Mouse (Mus musculus) layer of hippocampus, postnatal 14 days (tissue): Measurements from ENCODE around the gene Ap2m1. TPM values are rescaled to one million over a fixed set of nuclear protein-coding genes. Genes with fewer than 3 reads are reported as not detected.

ENCODE experiments used
- DNase-seq, 2 experiments: peaks; one replicate each; pipeline ENCODE4 v3.0.0; 2021 to 2022; ENCODE audit warnings: low spot score in 2 of 2, mixed read lengths in 1 of 2
- total RNA-seq, 2 experiments: library from RNA; stranded (reverse); gene quantifications; 2 replicates each; pipeline ENCODE4 v1.2.3; 2021

The Ap2m1 gene
- total RNA-seq, 2 experiments from 2014 or later = 893 to 941 TPM

DNA sequence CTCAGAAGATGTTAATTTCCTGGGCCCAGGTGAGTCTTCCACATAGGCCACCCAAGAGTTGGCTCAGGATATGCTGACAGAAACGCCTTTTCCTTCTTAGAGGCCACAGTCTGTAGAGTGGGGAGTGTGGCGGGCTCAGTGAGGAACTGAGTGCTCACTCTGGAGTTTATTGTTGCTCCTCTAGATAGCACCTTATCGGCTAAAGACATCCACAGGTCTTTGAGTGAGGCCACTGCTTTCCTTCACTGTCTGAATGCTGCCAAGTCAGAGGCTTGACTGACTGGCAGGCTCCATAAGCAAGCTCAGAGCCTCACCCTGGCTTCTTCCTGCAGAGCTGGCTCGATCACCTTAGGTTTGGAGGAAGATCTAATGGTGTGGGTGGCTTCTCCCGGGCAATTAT lies 6.5 kb upstream of the Ap2m1 start:
- no peak for DNase-seq

DNA sequence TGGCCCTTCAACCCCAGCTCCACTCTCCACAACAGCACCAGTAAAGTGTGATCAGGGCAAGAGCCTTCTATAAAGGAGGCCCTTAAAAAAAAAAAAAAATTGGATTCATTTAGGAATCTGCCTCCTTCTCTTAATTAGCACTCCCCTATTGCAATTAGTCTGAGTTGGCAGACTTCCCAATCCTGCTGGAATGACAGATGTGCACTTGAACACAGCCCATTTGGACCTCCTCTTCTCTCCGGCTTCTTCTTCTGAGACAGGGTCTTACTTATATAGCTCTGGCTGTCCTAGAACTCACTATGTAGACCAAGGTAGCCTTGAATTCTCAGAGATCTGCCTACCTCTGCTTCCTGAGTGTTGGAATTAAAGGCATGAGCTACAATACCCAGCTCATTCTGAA lies 5.9 kb upstream of the Ap2m1 start:
- no peak for DNase-seq

DNA sequence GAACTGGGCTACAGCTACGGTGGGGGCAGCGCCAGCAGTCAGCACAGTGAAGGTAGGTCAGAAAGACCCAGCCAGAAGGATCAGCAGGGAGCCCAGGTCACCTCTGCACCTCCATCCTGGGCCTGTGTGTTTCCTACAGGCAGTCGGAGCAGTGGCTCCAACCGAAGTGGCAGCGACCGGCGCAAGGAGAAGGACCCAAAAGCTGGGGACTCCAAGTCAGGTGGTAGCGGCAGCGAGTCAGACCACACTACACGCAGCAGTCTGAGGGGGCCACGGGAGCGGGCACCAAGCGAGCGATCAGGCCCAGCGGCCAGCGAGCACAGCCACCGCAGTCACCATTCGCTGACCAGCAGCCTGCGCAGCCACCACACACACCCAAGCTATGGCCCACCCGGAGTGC lies 4.3 kb upstream of the Ap2m1 start:
- no peak for DNase-seq

DNA sequence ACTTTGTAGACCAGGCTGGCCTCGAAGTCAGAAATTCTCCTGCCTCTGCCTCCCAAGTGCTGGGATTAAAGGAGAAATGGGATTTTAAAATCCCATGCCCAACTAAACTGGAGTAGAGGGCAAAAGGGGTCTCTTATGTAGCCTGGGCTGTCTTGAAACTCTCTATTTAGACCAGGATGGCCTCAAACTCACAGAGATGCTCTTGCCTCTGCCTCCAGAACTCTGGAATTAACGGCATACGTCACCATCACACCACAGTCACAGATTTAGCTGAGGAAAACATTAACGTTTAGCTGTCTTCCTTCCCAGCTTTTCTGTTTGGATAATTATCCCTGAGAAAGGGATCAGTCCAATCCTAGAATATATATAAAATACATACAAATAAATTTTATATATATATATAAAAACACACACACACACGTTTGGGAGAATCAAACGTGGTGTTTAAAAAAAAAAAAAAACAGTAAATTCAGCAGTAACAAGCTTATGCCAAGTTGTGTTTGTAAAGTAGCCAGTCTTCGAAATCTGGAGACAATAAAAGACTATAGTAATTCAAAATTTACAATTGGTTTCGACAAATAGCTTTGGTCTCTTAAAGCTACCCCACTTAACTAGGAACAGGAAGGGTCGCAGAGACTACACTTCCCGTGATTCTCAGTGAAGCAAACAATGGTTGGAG lies 522 bp upstream of the Ap2m1 start:
- DNase-seq = no peak

DNA sequence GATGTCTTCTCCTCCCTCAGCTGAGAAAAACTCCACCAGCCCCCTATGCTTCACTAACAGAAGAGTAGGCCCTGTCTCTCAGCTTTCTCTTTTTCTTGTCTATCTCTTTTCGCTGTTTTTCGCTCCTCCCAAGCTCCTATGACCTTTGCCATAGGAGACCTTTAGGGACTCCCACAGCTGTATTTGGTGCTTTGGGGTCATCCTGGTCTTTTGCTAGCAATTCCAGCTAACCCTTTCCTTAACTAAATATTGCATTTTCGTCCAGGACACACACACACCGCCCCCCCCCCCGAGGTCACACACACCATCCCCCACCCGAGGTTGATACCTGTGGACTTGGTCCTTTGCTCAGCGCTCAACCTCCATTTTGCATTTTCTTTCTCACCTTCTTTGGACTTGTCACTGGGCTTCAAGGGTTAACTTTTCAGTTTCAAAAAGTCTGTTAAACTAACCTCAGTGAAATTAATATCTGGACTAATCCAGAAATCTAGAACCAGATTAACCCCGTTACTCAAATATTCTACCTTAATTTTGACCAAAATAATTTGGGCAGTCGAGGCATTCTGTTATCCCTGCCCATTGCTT lies 895 bp downstream of the Ap2m1 start:
- no peak for DNase-seq

DNA sequence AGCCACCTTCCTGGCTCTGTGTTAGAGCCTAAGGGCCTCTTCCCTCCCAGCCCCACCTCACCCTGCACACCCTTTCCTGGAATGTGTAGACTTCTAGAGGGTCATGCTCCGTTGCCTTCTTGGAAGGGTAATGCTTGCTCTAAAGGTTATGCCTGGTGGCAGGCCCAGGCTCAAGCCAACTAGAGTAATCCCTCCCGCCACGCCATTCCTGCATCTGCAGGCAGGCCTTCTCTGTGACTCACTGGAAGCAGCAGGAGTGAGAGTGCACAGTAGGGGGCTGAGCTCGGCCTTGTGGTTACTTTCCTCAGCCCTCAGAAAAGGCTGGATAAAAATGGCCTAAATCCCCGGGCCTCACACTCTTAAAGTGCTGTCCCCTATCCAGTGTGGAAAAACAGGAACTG lies 1.8 kb downstream of the Ap2m1 start:
- DNase-seq = no peak

DNA sequence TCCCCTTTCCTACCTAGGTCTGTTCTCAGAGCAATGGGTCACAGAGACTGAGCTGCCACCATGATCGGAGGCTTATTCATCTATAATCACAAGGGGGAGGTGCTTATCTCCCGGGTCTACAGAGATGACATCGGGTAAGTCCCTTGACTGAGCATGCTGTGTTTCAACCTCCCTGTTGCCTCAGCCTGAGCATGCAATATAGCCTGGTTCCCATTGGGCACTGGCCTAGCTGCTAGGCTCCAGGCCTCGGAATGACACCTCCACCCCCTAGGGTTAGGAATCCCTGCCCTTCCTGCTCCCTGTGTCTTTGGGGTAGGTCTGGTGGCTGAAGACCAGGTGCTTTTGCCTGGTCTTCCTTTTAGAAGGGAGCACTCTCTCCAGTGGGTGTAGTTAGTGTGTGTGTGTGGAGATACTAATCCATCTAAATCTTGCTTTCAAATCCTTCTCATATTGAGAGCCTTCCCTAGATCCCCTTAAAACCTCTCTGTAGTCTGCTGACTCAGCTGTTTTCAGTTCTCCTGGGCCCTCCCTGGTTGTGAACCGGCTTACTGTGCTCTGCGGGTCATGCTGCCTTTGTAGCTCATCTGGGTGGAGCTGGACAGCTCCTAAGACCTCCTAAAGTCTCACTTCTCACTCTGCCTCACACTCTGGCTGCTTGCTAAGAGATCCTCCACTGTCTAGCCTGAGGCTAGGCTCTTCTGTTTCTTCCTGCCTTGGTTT lies 2.5 kb downstream of the Ap2m1 start:
- DNase-seq = no peak

DNA sequence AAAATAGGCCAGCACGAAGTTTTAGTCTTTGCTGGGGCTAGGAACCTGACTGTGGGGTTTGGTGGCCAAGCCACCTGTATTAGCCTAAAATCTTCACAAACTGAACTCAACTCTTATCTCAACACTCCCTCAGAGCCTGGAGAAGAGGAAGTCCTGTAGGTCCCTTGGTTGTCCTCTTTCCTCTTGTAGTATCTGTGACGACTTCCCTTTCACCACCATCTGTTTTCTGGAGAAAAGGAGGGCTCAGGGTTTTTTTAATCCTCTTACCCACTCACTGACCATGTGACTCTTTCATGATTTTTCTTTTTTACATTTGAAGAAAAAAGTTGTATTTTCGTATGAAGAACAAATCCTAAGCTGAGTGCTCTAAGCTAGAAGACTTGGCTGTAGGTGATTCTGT lies 4.4 kb downstream of the Ap2m1 start:
- no peak for DNase-seq

DNA sequence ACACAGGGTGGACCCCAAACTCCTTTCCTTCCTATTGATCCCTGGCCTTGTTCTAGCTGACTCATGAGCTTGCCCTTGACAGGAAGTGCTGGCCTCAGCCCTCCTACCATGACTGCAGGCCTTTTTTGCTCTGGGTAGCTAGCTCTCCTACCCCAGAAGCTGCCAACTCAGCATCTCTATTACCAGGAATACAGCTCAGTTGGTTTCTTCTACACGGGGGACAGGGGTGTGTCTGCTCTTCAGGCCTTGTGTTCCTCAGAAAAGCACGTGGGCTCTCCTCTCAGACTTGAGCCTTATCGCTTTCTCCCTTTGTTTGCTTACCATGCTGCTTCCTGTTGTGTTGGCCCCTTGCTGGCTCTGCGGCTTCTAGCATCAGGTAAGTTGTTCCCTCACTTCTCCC lies 5.2 kb downstream of the Ap2m1 start:
- DNase-seq = no peak

DNA sequence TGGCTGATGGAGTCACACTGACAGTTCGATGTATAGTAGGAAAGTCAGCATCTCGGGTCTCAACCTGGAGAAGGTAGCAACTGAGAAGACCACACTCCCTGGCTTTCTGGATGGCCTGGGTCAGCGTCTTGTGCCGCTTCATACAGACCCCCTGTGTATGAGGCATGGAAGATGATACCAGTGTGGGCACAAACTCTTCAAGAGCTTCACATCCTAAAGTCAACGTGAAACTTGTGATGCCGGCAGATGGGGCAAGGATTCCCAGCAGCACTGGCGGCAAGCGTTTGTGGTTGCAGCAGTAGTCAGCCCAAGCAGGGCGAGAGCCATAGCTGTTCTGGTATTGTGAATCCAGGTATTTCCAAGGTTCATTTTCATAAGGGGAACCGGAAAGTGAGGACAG lies 10.4 kb downstream of the Ap2m1 start:
- DNase-seq = no peak

DNA sequence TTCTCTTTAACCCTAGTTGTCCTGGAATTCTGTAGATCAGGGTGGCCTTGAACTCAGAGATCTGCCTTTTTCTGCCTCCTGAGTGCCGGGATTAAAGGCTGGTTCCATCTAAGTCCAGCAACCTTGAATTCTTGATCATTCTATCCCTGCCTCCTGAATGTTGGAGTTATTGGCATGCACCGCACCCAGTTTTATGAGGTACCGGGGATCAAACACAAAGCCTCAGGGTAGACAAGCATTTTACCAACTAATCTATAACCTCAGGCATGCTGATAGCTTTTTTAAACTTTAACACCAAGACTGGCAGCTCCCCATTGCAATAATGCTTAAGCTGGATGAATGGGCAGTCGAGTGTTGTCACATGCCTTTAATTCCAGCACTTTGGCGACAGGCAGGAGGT lies 12.1 kb downstream of the Ap2m1 start:
- DNase-seq = no peak

DNA sequence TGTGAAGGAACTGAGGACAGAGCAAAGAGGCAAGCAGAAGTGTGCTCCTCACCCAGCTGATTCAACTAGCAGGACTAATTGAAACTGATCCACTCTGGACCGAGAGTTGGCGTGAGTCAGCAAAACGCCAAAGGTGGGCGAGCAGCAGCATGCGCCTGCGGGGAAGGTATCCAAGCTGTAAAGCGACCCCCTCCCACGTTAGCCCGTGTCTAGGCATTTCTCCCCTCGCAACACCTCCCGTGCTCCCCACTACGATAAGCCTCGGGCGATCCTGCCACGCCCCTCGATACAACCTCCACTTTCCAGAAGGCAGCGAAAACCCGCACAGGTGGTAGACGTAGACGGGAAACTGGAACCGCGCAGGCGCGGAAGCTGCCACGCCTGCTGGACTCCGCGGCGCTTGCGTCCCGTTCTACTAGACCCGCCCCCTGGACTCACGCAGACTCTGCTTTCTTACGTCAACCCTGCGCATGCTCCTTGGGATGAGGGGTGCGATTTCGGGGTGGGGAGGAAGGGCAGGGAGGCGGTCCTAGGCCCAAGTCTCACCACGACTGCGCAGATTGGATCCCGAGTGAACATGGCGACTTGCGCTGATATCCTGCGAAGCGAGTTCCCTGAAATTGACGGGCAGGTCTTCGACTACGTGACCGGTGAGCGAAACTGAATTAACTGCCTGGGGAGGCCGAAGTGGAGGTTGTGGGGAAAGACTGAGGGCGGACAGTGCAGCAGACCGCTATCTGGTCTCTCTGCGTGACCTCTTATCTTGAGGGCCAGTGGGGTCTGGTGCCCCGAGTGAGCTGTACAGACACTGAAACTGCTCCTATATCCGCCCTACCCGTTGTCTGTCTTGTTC lies 13.0 kb downstream of the Ap2m1 start, which contains the start of gene Abcf3:
Gene Abcf3, plus strand, starts transcription at position 482 of the 853 bp plus-strand sequence.
- DNase-seq = peak; percentile 93 to 99

DNA sequence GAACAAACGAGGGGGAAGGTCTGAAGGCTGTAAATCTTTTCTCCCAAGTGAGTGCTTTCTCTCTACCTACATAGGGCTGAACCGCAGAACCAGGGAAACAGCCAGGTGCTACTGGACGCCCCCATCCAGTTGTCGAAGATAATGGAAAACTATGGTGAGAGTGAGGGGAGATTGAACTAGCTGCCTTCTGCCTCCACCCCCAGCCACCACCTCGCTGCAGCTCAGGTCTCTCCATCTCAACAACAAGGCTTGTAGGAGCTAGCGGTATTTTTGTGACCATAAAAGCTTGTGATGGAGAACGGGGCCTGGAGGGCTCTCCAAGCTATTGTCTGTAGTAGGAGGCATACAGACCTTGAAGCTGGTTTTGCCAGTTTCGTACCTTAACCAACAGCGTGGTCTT lies 13.9 kb downstream of the Ap2m1 start:
- DNase-seq = no peak

DNA sequence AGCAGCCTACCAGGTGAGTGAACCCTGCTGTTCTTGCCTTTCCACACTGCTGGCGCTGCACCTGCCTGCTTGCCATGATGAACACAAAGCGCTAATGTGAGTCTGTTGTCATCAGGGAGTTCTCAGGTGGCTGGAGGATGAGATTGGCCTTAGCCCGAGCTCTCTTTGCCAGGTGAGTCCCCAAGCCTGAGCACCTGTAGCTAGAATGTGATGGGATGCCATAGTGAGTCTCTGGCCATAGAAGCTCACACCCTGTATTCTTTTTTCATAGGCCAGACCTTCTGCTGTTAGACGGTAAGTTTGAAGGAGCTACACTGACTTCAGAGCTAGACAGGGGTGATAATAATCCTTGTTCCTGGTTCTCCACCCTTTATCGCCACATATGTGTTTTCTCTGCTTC lies 16.4 kb downstream of the Ap2m1 start:
- no peak for DNase-seq

DNA sequence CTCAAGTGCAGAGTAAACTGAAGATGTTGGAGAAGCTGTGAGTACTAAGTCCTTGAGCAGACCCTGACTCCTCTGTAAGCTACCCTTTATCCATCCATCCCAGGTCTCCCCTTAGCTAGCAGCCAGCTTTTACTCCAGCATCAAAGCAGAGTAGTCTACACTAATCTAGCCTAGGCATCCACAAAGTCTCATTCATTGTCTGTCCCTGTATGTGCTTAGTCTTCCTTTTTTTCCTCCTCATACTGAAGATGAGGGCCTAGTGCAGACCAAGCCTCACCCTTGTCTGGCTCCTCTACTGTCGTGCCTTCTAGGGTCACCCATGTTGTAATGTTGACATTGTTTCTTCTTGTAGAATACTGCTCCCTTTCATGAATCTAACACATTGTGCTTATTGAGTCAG lies 17.3 kb downstream of the Ap2m1 start:
- DNase-seq = no peak

DNA sequence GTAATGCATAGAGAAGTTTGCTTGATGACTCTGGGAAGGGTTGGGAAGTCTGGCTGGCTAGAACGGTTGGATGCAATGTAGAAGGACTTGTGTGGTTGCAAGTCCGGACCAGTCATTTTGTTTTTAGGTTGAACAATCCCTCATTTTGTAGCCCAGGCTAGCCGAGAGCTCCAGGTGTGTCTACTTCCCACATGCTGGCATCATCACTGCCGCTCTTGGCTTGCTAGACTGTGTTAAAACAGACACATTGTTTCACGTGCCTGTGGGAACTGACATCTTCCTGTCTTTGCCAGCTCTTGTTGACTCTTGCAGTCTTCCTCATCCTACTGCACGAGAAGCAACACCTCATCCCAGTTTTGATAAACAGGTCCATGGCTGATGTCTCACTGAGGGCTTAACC lies 19.7 kb downstream of the Ap2m1 start:
- DNase-seq = no peak

DNA sequence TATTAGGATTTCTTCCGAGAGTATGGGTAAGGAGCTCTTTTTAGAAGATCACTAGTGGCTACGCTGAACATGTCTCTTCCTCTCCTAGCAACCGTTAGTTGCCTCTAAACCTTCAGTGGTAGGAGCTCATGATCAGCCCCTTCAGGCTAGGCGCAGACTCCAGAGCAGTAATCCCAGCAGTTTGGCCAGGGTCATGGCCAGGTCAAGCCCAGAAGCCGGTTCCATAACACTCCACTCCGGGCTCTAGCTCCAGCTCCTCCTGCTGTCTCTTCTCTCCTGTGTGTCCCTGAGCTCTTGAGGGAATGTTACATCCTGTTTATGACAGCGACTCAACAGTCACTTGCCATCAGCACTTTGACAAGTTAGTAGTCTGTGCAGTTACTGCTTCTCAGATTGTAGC lies 22.1 kb downstream of the Ap2m1 start:
- no peak for DNase-seq

DNA sequence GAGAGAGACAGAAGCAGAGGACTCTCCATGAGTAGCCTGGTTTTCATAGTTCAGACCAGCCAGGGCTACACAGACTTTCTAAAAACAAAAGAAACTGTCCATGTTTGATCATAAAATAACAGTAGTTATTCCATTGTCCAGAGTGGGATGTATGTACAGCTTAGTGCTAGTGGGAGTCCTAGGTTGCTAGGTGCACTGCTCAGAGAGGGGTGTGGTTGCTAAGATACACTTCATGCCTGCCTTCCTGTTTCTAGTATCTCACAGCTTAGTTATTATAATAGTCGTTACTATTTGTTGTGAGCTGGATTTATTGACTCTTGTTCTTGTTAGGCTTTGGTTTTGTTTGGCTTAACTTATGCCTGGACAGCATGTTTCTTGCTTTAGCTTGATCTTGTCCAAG lies 29.8 kb downstream of the Ap2m1 start:
- DNase-seq = no peak

DNA sequence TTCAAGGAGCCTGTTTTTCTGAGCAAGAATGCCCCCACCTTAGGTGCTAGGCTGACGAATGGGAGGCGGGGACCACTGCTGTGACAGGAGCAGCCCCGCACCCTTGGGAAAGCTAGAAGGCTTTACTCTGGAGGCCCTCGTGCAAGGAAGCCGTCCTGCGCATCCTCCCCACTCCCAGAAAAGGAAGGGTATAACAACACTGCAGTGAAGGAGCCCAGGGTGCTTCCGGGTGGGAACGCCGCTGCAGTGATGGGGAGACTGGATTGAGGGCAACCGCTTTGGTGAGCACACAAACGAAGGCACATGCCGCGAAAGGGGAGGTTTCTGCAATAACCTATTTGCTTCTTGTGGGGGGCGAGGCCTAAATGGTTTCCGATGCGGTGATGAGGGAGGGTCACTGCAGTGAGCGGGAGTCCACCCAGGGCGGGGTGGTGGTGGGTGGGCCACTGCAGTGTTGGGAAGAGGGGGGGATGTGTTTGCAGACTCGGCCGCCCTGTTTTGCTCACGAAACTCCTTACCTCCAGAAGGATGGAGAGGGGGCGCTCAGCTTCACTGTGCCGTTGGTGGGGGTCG lies 54.2 kb downstream of the Ap2m1 start, which contains the start of gene Vwa5b2:
Gene Vwa5b2, plus strand, starts transcription at position 106 of the 573 bp plus-strand sequence.
- DNase-seq = no peak

DNA sequence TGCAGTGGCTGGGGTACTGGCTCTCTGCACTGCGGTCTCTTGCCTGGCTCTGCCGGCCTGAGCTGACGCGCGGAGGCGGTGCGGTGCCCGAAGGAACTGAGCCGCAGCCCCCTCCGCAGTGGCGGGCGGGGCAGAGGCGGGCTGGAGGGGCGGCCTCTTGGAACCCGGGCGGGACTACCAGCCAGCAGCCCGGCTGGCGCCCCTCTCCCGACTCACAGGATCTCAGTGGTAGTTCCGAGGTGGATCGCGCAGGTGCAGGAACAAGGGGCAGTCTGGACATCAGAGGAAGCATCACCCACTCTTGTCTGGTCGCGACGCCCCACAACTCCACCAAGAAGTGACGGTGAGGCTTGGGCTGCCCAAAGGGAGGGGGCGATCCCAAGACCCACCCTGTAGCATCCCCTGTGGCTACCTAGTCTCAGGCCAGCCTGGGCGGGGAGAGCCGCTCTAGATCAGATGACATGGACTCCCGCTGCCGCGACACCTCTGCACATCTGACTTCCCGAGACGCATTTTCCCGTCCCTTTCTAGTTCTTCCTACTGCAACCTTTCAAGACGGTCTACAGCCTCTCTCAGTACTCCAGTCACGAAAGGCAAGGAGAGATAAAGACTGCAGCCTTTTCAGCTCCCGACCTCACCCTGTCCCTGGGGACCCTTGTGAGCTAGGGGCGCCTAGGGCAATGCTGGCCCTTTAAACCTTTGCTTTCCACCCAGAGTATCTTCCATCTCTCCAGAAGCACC lies 54.8 kb downstream of the Ap2m1 start:
- peak; percentile 36 to 46 for DNase-seq

DNA sequence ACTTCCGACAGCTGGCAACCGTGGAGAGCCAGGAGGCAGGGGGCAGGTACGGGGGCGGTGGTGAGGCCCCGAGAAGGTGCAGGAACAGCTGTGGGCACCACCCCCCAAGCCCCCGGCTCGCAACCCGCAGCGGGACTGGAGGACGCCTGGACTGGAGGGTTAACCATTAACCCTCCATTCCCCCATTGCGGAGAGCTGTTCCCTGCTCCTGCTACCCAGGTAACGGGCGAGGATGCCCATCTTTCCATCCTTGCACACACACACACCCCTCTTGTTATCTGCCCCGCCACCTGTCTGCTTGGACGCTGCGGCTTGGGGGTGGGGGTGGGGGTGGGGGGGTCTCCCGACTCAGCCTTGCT lies 55.4 kb downstream of the Ap2m1 start:
- DNase-seq = no peak
